In genomic region chr13:75735606-75736005, GRCm38 (mm10) we compare ENCODE assay signal across 1 mouse cellular context.
A peak's percentile ranks its signal among the peaks of the same experiment; 100 is the strongest.
TF ChIP-seq lines count a peak whose summit lies in the region.

No protein-coding gene starts in this region.

TF ChIP-seq in CH12.LX, 34 proteins besides CTCF, POLR2A, EP300 and RAD21 (continued from another document):
- peak; percentile 47; the same call in 1 of the 2 replicates for TF ChIP-seq MYC (IDR thresholded peaks at IDR 0.05; ENCODE audit: low read depth, low read length)
- TF ChIP-seq CHD1 (IDR thresholded peaks at IDR 0.05; ENCODE audit: low read depth, low read length), result peak; percentile 58; the same call in 1 of the 2 replicates
- 0 out of 2 replicates have a peak, but pooled peaks have one; percentile 72 for TF ChIP-seq RCOR1 (conservative IDR thresholded peaks at IDR 0.05; ENCODE audit: low read depth, low read length)
- peak; percentile 70 for TF ChIP-seq ZNF384 (IDR thresholded peaks at IDR 0.05; ENCODE audit: low read depth, low read length)
- TF ChIP-seq BHLHE40 (IDR thresholded peaks at IDR 0.05; ENCODE audit: low read depth, low read length), result peak; percentile 62
- TF ChIP-seq UBTF (IDR thresholded peaks at IDR 0.05; ENCODE audit: low read depth, low read length), result no peak
- TF ChIP-seq USF1 (IDR thresholded peaks at IDR 0.05; ENCODE audit: low read depth, low read length), result no peak
- TF ChIP-seq MEF2A (IDR thresholded peaks at IDR 0.05; ENCODE audit: borderline replicate concordance, low read depth, low read length), result peak; percentile 92
- no peak for TF ChIP-seq MAX (IDR thresholded peaks at IDR 0.05; ENCODE audit: low read length)
- TF ChIP-seq ZMIZ1 (IDR thresholded peaks at IDR 0.05; ENCODE audit: low read depth, low read length), result no peak
- TF ChIP-seq ZKSCAN1 (IDR thresholded peaks at IDR 0.05; ENCODE audit: borderline replicate concordance, low read depth, low read length), result no peak
- TF ChIP-seq E2F4 (IDR thresholded peaks at IDR 0.05; ENCODE audit: insufficient replicate concordance, low read depth, low read length), result 0 out of 2 replicates have a peak, but pooled peaks have one; percentile 12
- no peak for TF ChIP-seq SMC3 (IDR thresholded peaks at IDR 0.05; ENCODE audit: low read depth, low read length)
- TF ChIP-seq IRF4 (IDR thresholded peaks at IDR 0.05; ENCODE audit: low read depth, low read length), result peak; percentile 91
- TF ChIP-seq HCFC1 (IDR thresholded peaks at IDR 0.05; ENCODE audit: low read depth, low read length), result no peak
- TF ChIP-seq MXI1 (IDR thresholded peaks at IDR 0.05; ENCODE audit: low read depth, low read length), result no peak
